Mouse (Mus musculus) T-helper 2 cell (primary cell): ENCODE measurements around the gene Cdk14.

Experiments used
- in situ Hi-C: fragments of 300-600 bp; cut with MboI, MseI; formaldehyde crosslinking; loops from one replicate; pipeline ENCODE4 v1.15.1; 2025; ENCODE audit warnings: high pct_unique_total_duplicates

Cdk14 gene

DNA sequence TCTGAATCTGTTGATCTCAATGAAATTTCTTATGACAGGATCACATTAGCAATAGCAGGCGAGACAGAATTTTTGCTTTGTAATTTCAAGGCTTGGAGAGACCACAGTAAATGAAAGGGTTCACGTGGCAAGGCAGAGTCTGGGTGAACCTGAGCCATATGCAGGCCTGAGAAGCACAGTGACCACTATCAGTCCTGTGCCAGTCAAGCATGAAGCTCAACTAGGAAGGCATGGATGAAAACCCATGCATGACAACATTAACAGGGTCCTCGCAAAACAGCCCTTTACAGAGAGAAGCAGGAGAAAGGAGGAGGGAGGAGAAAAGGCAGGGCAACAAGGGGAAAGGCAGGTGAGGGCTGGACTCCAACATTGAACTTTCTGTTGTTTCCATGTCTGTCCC lies 311.1 kb downstream of the Cdk14 start:
- in situ Hi-C loops: no loop called here

GRCm38 (mm10) chr5:5096248-5096915 lies 323.7 kb downstream of the Cdk14 start:
- in situ Hi-C loops: no loop called here

GRCm38 (mm10) chr5:5092736-5093135 lies 327.4 kb downstream of the Cdk14 start:
- in situ Hi-C loops: no loop called here

GRCm38 (mm10) chr5:5071526-5071925 lies 348.6 kb downstream of the Cdk14 start:
- in situ Hi-C loops: no loop called here

DNA sequence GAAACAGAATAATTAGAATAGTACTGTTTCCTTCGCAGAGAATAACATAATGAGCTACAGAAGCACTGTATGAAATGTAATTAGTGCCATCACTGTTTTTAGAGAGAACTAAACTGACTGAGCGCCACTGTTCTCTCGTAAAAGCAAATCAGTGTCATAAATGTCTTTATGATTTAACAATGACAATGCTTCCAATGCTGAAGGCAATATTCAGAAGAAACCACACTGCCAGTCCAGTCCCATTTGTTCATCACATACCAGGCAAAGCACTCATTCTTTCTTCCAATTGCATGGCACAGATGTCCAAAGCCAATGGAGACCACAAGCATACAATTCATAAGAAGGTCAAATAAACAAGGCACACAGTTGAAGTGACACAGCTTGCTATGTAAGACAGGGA lies 355.4 kb downstream of the Cdk14 start:
- in situ Hi-C loops: no loop called here

DNA sequence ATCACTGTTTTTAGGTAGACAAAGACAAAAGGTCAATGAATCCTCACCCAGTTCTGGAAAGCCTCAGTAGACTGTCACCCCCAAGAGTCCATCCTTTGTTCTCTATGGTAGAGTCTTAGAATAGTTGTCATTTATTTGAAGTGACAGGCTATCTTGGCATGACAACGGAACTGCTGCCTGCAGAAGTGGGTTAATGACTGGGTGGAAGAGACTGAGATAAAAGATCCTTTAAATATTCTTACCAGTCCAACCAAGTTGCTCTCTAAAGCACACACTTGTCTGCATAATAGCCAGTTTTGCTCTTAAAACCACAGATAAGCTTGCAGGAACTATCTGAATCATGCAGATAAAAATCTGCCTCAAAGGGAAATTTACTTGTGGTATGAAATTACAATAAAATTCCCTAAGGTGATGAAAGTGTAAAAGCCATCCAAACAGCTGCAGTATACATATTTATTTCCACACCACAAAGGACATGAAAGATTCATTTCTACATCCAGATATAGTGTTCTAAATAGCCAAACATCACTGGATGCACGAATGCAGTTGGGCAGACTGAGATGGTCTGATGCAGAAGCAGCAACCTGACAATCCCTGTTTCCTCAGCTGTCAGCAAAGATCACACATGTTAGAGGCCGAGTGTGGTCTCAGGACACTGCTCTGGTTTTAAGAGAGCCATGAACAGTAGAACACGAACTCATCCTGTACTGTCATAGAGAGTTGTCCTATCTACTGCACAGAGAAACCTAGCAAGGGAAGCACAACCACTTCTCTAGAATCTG lies 363.8 kb downstream of the Cdk14 start:
- in situ Hi-C loops: no loop called here

- in situ Hi-C loops: no loop called here
These were observed 364.6 kb downstream of the Cdk14 start for GRCm38 (mm10) chr5:5055494-5055893.

DNA sequence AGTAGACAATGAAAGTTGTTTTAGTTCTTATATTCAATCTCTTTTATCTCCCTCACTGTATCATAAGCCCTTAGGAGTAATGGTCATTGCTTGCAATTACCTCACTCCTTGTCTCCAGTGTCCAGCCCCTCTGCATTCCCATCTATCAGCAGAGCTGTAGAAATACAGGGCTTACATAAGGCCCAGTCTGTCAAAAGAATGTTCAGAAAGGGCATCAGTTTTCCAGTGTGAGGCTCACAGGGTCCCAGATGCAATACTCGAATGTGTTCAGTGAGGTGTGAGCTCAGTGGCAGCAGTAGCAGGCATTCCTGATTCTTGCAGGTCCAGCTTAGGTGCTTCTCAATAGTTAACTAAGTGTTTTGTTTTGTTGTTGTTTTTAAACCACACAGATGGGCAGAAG lies 365.8 kb downstream of the Cdk14 start:
- in situ Hi-C loops: no loop called here

- in situ Hi-C loops: no loop called here
These were observed 375.8 kb downstream of the Cdk14 start for GRCm38 (mm10) chr5:5044326-5044725.

DNA sequence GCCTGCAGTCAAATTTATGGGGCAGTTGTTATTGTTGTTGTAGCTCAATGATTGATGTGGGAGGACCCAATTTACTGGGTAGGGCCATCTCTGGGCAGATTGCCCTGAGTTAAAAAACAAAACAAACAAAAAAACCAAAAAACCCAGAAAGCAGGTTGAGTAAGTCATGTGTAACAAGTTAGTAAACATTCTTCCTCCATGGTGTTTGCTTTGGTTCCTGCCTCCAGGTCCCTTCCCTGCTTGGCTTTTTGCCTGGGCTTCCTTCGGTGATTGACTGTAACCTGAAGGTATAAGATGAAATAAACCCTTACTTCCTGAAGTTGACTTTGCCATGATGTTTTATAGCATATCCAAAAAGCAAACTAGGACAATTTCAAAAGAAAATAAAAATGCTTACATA lies 377.4 kb downstream of the Cdk14 start:
- in situ Hi-C loops: no loop called here

- in situ Hi-C loops: no loop called here
These were observed 378.6 kb downstream of the Cdk14 start for GRCm38 (mm10) chr5:5041480-5041879.

DNA sequence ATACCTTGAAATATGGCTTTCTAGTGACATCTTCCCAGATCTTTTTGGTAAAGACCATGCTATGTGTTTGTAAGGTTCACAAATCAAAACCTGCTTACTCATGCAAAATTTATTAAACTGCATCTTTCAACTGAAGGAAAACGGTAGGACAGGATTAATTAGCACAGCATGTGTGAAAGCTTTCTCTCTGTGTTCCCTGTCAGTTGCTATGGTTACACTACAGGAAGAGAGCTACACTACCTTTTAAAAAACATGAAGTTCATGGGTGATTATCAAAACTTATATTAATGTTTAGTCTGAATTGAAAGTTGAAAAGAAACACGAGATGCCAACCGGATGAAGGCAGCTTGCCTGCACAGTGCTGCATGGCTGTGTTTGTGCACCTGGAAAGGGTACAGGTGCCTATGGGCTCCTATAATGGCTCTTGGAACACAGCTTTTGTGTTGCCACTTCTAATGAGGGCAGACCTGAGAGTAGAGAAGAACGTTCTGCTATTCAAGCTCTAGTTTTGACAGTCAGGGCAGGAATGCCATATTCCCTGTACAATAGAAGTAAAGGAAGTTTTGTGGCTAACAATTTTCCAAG lies 380.3 kb downstream of the Cdk14 start:
- in situ Hi-C loops: no loop called here

- in situ Hi-C loops: no loop called here
These were observed 386.7 kb downstream of the Cdk14 start for GRCm38 (mm10) chr5:5033445-5033844.

DNA sequence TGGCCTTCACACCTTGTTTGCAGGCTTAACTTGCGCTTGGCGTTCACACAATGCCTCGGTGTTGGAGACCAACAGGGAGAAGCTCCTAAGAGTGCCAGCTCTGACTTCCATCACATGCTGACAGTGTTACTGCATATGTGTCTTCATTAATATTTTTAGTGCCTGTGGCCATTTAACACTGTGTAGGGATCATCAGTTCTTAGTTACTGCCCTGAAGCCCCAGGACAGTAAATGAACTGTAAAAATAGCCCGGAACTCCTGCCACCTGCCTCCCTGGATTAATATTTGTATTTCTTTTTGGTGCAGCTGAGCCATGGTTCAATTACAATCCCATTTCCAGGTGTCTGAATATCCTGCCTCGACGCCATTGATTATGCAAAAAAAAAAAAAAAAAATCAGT lies 387.3 kb downstream of the Cdk14 start:
- in situ Hi-C loops: no loop called here

DNA sequence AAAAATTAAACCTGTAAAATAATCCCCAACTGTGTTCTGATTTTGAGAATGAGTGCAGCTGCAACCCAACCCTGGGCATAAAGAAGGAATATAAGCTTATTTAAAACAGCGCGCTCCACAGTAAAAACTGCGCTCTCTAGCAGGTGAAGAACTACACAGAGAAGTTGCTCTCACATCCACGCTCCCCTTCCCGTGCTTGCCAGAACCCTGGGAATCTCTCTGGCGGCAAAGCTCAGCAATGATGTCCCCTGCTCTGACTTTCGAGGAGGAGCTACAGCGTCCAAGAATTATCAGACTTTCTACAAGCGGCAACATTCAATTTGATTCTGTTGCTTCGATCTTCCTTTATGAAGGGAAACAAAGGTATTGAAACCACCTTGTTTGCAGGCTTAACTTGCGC lies 387.7 kb downstream of the Cdk14 start:
- in situ Hi-C loops: no loop called here

DNA sequence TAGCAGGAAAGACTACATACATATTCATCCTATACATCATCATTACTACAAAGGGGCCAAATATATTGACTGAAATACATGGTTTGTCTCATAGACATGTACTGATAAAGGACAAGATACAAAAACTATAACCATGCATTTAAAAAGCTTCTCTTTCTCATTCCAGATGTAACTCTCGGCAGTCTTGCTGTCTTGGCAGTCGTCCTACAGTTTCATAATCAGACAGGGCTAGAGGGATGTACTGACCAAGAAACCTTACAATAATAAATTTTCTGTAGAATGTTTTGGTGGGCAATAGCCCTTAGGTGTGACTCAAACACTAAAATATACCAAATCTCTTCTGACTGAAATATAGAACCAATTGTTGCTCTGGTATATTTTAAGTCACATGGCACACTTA lies 389.7 kb downstream of the Cdk14 start:
- in situ Hi-C loops: no loop called here

GRCm38 (mm10) chr5:5018959-5019358 lies 401.2 kb downstream of the Cdk14 start:
- in situ Hi-C loops: no loop called here

DNA sequence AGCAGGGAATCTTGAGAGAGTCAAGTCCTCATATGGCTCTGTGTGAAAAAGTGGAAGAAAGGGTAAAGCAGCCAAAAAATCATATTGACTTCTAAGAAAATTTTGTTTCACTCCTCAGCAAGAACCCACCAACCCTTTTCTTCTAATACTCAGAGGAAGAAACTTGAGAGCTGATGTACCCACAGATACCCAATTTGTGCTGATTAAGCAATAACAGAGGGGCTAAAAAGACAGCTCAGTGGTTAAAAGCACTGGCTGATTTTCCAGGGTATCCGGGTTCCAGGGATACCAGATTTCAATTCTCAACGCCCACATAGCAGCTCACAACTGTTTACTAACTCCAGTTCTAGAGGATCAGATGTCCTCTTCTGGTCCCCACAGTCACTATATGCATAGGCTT lies 401.9 kb downstream of the Cdk14 start:
- in situ Hi-C loops: no loop called here

DNA sequence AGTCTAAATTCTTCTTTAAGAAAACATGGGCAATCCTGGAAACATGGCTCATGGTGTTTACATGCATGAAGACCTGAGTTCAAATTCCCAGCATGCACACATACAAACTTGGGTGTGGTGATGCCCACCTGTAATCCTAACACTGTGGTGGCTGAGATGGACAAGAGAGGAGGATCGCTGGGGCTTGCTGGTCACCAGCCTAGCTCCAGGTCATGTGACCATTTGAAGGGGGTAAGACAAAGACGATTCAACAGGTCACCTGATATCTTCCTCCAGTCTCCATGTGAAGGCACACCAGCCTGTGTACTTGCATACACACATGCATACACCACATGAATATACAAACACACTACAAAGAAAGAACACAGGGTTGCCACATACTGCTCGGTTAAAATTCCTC lies 406.3 kb downstream of the Cdk14 start:
- in situ Hi-C loops: no loop called here

DNA sequence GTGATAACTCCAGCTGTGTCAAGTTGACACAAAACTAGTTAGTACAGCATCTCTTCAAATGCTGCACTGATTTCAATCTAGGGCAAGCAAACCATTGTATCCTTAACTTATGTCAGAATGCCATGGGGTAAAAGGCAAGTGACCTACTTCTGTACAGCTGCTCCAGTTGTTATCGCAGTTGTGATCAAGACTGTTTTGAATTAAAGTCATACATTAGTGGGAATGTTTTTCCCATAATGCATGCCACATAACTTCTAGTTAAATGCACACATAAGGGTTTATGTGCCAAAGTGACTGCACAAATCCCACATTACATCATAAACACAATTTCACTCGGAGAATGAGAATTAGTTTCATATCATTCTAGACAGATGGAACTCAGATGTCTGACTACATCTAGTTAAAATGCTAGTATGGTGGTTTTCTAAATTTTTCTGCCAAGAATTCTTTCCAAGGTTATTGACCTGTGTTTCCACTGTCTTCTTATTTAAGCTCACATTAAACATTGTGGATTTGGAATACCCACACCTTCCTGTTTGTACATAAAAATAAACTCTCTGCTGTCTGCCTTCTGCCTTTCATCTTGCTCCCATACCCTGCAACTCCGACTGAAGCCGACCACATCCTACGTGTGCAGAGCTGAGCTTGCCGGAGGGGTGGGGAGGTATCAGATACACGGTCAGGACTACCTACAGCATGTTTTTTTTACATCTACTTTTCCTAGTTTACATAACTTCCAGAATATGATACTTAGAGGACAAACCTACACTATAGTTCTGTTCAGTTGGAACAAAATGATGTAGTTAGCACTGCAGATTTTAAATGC lies 407.4 kb downstream of the Cdk14 start:
- in situ Hi-C loops: no loop called here

DNA sequence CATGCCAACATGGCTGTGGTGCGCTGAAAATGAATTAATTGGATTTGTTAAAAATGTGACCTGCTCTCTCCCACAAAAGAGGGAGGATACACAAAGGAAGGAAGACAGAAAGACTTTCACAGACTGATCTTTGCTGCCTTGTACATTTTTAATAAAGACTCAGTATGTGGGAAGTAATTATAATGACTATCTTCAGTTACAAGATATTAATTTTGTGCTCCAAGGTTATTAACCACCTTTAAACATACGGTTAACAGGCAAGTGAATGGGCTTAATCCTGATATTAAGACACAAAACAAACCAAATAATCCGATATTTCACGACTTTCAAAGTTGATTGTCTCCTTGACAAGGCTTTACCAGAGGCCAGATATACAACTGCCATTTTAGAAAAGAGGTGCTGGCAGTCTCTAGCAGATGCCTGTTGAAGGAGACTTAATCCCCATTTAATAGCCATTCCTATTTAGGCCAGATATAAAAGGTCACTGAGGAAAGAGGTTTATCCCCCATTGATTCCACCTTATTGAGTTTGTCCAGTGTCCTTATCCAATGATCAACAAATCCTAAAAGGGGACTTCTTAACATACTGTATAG lies 411.9 kb downstream of the Cdk14 start:
- in situ Hi-C loops: loop anchor here (10.0 kb wide), 1 partner anchor 307 kb away; no protein-coding TSS in a partner anchor
